Mouse (Mus musculus): ENCODE measurements around the gene Sgms2. TPM values are rescaled to one million over a fixed set of nuclear protein-coding genes. Genes with fewer than 3 reads are reported as not detected.

Sgms2 gene
- total and polyA plus RNA-seq, 3 experiments = not detected

GRCm38 (mm10) chr3:131488969-131489368 is 2.2 kb downstream of the Sgms2 start:
- Histone ChIP-seq H3K9ac (ENCODE audit: insufficient read depth, low read depth) (no peak overlapping the region), H3K27me3 (replicated peaks) (no peaks in the 10 kb centered on the region), H3K27ac (ENCODE audit: insufficient read depth, low read depth) (no peak overlapping the region), H3K4me2 (ENCODE audit: insufficient read depth, low read depth, poor library complexity, severe bottlenecking) (no peak overlapping the region), H3K4me3 (replicated peaks in 1 of 3; ENCODE audit: low read depth in 2 of 3, low read length in 2 of 3, poor library complexity in 1 of 3) (no peak overlapping the region), H3K9me3 (replicated peaks; ENCODE audit: low read length) (peaks cover 12% of the 10 kb centered on the region), H3K79me2 (replicated peaks; ENCODE audit: control insufficient read depth, extremely low read depth, insufficient read depth, poor library complexity, severe bottlenecking) (no peaks in the 10 kb centered on the region), H3K36me3 (replicated peaks in 1 of 2; ENCODE audit: control insufficient read depth in 1 of 2, insufficient read depth in 1 of 2, low read length in 1 of 2) (no peaks in the 10 kb centered on the region), H3K4me1 (ENCODE audit: control insufficient read depth in 1 of 2, insufficient read depth in 2 of 2) (no peaks in the 10 kb centered on the region)
- dilution Hi-C loops (cut with MboI; ENCODE audit: extremely low pct_ligation_motif_present, extremely low pct_unique_long_range_greater_than_20kb, low sequenced_read_pairs) = no loop called here
- in situ Hi-C loops (cut with MboI; ENCODE audit: low pct_ligation_motif_present, low pct_unique_long_range_greater_than_20kb, low sequenced_read_pairs) = no loop called here
- TF ChIP-seq CHD2 (IDR thresholded peaks at IDR 0.05; ENCODE audit: low read length) = no peak
- no peak for TF ChIP-seq ZKSCAN1 (IDR thresholded peaks at IDR 0.05; ENCODE audit: borderline replicate concordance, low read depth, low read length)
- no peak for TF ChIP-seq ZNF384 (IDR thresholded peaks at IDR 0.05; ENCODE audit: low read depth, low read length)
- TF ChIP-seq BHLHE40 (IDR thresholded peaks at IDR 0.05; ENCODE audit: low read depth, low read length) = no peak
- TF ChIP-seq IRF4 (IDR thresholded peaks at IDR 0.05; ENCODE audit: low read depth, low read length) = no peak
- TF ChIP-seq MEF2A (IDR thresholded peaks at IDR 0.05; ENCODE audit: borderline replicate concordance, low read depth, low read length) = no peak
- no peak for TF ChIP-seq CHD1 (IDR thresholded peaks at IDR 0.05; ENCODE audit: low read depth, low read length)
- no peak for TF ChIP-seq GABPA (IDR thresholded peaks at IDR 0.05; ENCODE audit: insufficient replicate concordance, low read depth, low read length)
- no peak for TF ChIP-seq KAT2A (IDR thresholded peaks at IDR 0.05; ENCODE audit: insufficient replicate concordance, low read length)
- TF ChIP-seq ETS1 (conservative IDR thresholded peaks at IDR 0.05; ENCODE audit: low read depth, low read length) = no peak
- DNase-seq (ENCODE audit: extremely low read depth) = no peak

GRCm38 (mm10) chr3:131488403-131488802 is 2.8 kb downstream of the Sgms2 start:
- no peak for DNase-seq (ENCODE audit: extremely low read depth)
- Histone ChIP-seq H3K9ac (ENCODE audit: insufficient read depth, low read depth) (no peak overlapping the region), H3K9me3 (replicated peaks; ENCODE audit: low read length) (peaks cover 12% of the 10 kb centered on the region), H3K79me2 (replicated peaks; ENCODE audit: control insufficient read depth, extremely low read depth, insufficient read depth, poor library complexity, severe bottlenecking) (no peaks in the 10 kb centered on the region), H3K4me1 (ENCODE audit: control insufficient read depth in 1 of 2, insufficient read depth in 2 of 2) (peaks cover 0 to 4% of the 10 kb centered on the region in 2 experiments; a peak in 1 of 4 replicates), H3K27me3 (replicated peaks) (no peaks in the 10 kb centered on the region), H3K4me3 (replicated peaks in 1 of 3; ENCODE audit: low read depth in 2 of 3, low read length in 2 of 3, poor library complexity in 1 of 3) (no peak overlapping the region), H3K27ac (ENCODE audit: insufficient read depth, low read depth) (no peak overlapping the region), H3K36me3 (replicated peaks in 1 of 2; ENCODE audit: control insufficient read depth in 1 of 2, insufficient read depth in 1 of 2, low read length in 1 of 2) (no peaks in the 10 kb centered on the region), H3K4me2 (ENCODE audit: insufficient read depth, low read depth, poor library complexity, severe bottlenecking) (no peak overlapping the region)
- in situ Hi-C loops (cut with MboI; ENCODE audit: low pct_ligation_motif_present, low pct_unique_long_range_greater_than_20kb, low sequenced_read_pairs) = no loop called here
- TF ChIP-seq POLR2AphosphoS2 (IDR thresholded peaks at IDR 0.05; ENCODE audit: low read depth, low read length) (no peak), CTCF (conservative IDR thresholded peaks at IDR 0.05 in 1 of 2, IDR thresholded peaks at IDR 0.05 in 1 of 2; ENCODE audit: low read depth in 2 of 2, low read length in 2 of 2) (no peak)
- dilution Hi-C loops (cut with MboI; ENCODE audit: extremely low pct_ligation_motif_present, extremely low pct_unique_long_range_greater_than_20kb, low sequenced_read_pairs) = no loop called here

GRCm38 (mm10) chr3:131485388-131485787 is 5.8 kb downstream of the Sgms2 start:
- Histone ChIP-seq H3K4me1 (ENCODE audit: control insufficient read depth in 1 of 2, insufficient read depth in 2 of 2) (peaks cover 10 to 29% of the 10 kb centered on the region in 2 experiments; a peak in 3 of 4 replicates), H3K4me2 (ENCODE audit: insufficient read depth, low read depth, poor library complexity, severe bottlenecking) (no peak overlapping the region), H3K36me3 (replicated peaks in 1 of 2; ENCODE audit: control insufficient read depth in 1 of 2, insufficient read depth in 1 of 2, low read length in 1 of 2) (no peaks in the 10 kb centered on the region), H3K27ac (ENCODE audit: insufficient read depth, low read depth) (no peak overlapping the region), H3K9ac (ENCODE audit: insufficient read depth, low read depth) (no peak overlapping the region), H3K79me2 (replicated peaks; ENCODE audit: control insufficient read depth, extremely low read depth, insufficient read depth, poor library complexity, severe bottlenecking) (no peaks in the 10 kb centered on the region), H3K9me3 (replicated peaks; ENCODE audit: low read length) (peaks cover 10% of the 10 kb centered on the region), H3K27me3 (replicated peaks) (no peaks in the 10 kb centered on the region), H3K4me3 (replicated peaks in 1 of 3; ENCODE audit: low read depth in 2 of 3, low read length in 2 of 3, poor library complexity in 1 of 3) (no peak overlapping the region)
- dilution Hi-C loops (cut with MboI; ENCODE audit: extremely low pct_ligation_motif_present, extremely low pct_unique_long_range_greater_than_20kb, low sequenced_read_pairs) (no loop called here), in situ Hi-C loops (cut with MboI; ENCODE audit: low pct_ligation_motif_present, low pct_unique_long_range_greater_than_20kb, low sequenced_read_pairs) (no loop called here)
- no peak for DNase-seq (ENCODE audit: extremely low read depth)
- TF ChIP-seq ZC3H11A (IDR thresholded peaks at IDR 0.05; ENCODE audit: low read depth, low read length) = no peak
- no peak for TF ChIP-seq HCFC1 (IDR thresholded peaks at IDR 0.05; ENCODE audit: low read depth, low read length)
- no peak for TF ChIP-seq ELF1 (IDR thresholded peaks at IDR 0.05; ENCODE audit: low read depth, low read length)
- no peak for TF ChIP-seq SMC3 (IDR thresholded peaks at IDR 0.05; ENCODE audit: low read depth, low read length)
- no peak for TF ChIP-seq MXI1 (IDR thresholded peaks at IDR 0.05; ENCODE audit: low read depth, low read length)
- no peak for TF ChIP-seq ETS1 (conservative IDR thresholded peaks at IDR 0.05; ENCODE audit: low read depth, low read length)
- TF ChIP-seq POLR2A (IDR thresholded peaks at IDR 0.05; ENCODE audit: low read depth, low read length) = no peak
- TF ChIP-seq JUND (conservative IDR thresholded peaks at IDR 0.05; ENCODE audit: low read depth, low read length) = no peak
- no peak for TF ChIP-seq USF1 (IDR thresholded peaks at IDR 0.05; ENCODE audit: low read depth, low read length)
- TF ChIP-seq KAT2A (IDR thresholded peaks at IDR 0.05; ENCODE audit: insufficient replicate concordance, low read length) = no peak
- TF ChIP-seq NRF1 (IDR thresholded peaks at IDR 0.05; ENCODE audit: low read depth, low read length) = no peak

Data from CH12.LX (cell line).